Mouse (Mus musculus) testis, adult 2 months (tissue): ENCODE data around the gene Plekhd1. TPM values are rescaled to one million over a fixed set of nuclear protein-coding genes. Genes with fewer than 3 reads are reported as not detected.

Source experiments
- H3K27ac ChIP-seq: fragments of 200-500 bp; 2 replicates; pipeline ENCODE4 v1.5.1; 2012; ENCODE audit warnings: low read depth, low read length; ENCODE audit not compliant: control insufficient read depth, insufficient read depth
- H3K27me3 ChIP-seq: fragments of 200-500 bp; 2 replicates; pipeline ENCODE4 v1.6.1; 2012; ENCODE audit warnings: mild to moderate bottlenecking, low read length, moderate library complexity; ENCODE audit not compliant: control insufficient read depth, insufficient read depth
- H3K36me3 ChIP-seq: fragments of 200-500 bp; 2 replicates; pipeline ENCODE4 v1.6.1; 2012; ENCODE audit warnings: mild to moderate bottlenecking, low read length; ENCODE audit not compliant: control insufficient read depth, insufficient read depth
- H3K4me1 ChIP-seq: fragments of 200-500 bp; 2 replicates; pipeline ENCODE4 v1.6.1; 2012; ENCODE audit warnings: low read length; ENCODE audit not compliant: control insufficient read depth, insufficient read depth
- H3K4me3 ChIP-seq: fragments of 200-500 bp; 2 replicates; pipeline ENCODE4 v1.5.1; 2012; ENCODE audit warnings: low read depth, mild to moderate bottlenecking, low read length, moderate library complexity, mixed read lengths; ENCODE audit not compliant: control insufficient read depth
- CTCF ChIP-seq: fragments of 200-500 bp; IDR thresholded peaks from 2 replicates; pipeline ENCODE4 v1.5.1; 2012; ENCODE audit warnings: low read depth, mild to moderate bottlenecking, inconsistent platforms, low read length, moderate library complexity; ENCODE audit not compliant: control insufficient read depth, insufficient read depth, insufficient replicate concordance
- POLR2A ChIP-seq: fragments of 200-500 bp; IDR thresholded peaks from 2 replicates; pipeline ENCODE4 v1.6.1; 2012; ENCODE audit warnings: low read depth, mild to moderate bottlenecking, inconsistent platforms, low read length, moderate library complexity; ENCODE audit not compliant: control insufficient read depth
- polyA plus RNA-seq: library from polyadenylated mRNA; depleted of rRNA; stranded (reverse); fragments of >200 nt; gene quantifications from 2 replicates; pipeline ENCODE4 v1.2.3, GENCODE M21; 2012

Gene Plekhd1
- polyA plus RNA-seq, 1 experiment, result 7.6 TPM

GRCm38 (mm10) chr12:80684316-80684715 is 8.1 kb upstream of the Plekhd1 start:
- TF ChIP-seq POLR2A (no peak), CTCF (no peak)
- Histone ChIP-seq H3K27me3 (no peaks in the 10 kb centered on the region), H3K4me1 (no peaks in the 10 kb centered on the region), H3K36me3 (no peaks in the 10 kb centered on the region), H3K4me3 (no peak overlapping the region), H3K27ac (no peak overlapping the region)

- TF ChIP-seq CTCF (no peak), POLR2A (no peak)
- peaks cover 9% of the 10 kb centered on the region for H3K4me1 ChIP-seq
- no peak overlapping the region; the same call in 1 of the 2 replicates for H3K27ac ChIP-seq
- no peaks in the 10 kb centered on the region for H3K27me3 ChIP-seq
- no peaks in the 10 kb centered on the region for H3K36me3 ChIP-seq
- H3K4me3 ChIP-seq, result no peak overlapping the region
Measured at GRCm38 (mm10) chr12:80687788-80688211, 4.6 kb upstream of the Plekhd1 start.

- H3K27ac ChIP-seq, result no peak overlapping the region
- TF ChIP-seq CTCF (no peak), POLR2A (no peak)
- no peaks in the 10 kb centered on the region for H3K27me3 ChIP-seq
- no peaks in the 10 kb centered on the region for H3K36me3 ChIP-seq
- peaks cover 14% of the 10 kb centered on the region for H3K4me1 ChIP-seq
- H3K4me3 ChIP-seq, result no peak overlapping the region
Measured at GRCm38 (mm10) chr12:80689696-80690095, 2.7 kb upstream of the Plekhd1 start.

- Histone ChIP-seq H3K27me3 (no peaks in the 10 kb centered on the region), H3K36me3 (no peaks in the 10 kb centered on the region), H3K4me3 (peak overlapping the region; percentile 79), H3K27ac (no peak overlapping the region), H3K4me1 (peaks cover 14% of the 10 kb centered on the region)
- TF ChIP-seq CTCF, result no peak
- TF ChIP-seq POLR2A, result no peak
Measured at GRCm38 (mm10) chr12:80691671-80692091, 710 bp upstream of the Plekhd1 start.

GRCm38 (mm10) chr12:80693700-80694099 is 1.3 kb downstream of the Plekhd1 start:
- H3K27me3 ChIP-seq, result no peaks in the 10 kb centered on the region
- H3K36me3 ChIP-seq, result no peaks in the 10 kb centered on the region
- TF ChIP-seq POLR2A, result no peak
- TF ChIP-seq CTCF, result no peak
- H3K27ac ChIP-seq, result no peak overlapping the region
- H3K4me3 ChIP-seq, result no peak overlapping the region
- peaks cover 14% of the 10 kb centered on the region for H3K4me1 ChIP-seq

GRCm38 (mm10) chr12:80695004-80695403 is 2.6 kb downstream of the Plekhd1 start:
- H3K27ac ChIP-seq, result no peak overlapping the region
- H3K27me3 ChIP-seq, result no peaks in the 10 kb centered on the region
- no peak for TF ChIP-seq CTCF
- no peak for TF ChIP-seq POLR2A
- H3K4me3 ChIP-seq, result no peak overlapping the region
- peaks cover 14% of the 10 kb centered on the region for H3K4me1 ChIP-seq
- no peaks in the 10 kb centered on the region for H3K36me3 ChIP-seq

GRCm38 (mm10) chr12:80698526-80699143 is 6.2 kb downstream of the Plekhd1 start:
- no peak overlapping the region for H3K27ac ChIP-seq
- H3K36me3 ChIP-seq, result no peaks in the 10 kb centered on the region
- no peaks in the 10 kb centered on the region for H3K27me3 ChIP-seq
- no peak overlapping the region for H3K4me3 ChIP-seq
- TF ChIP-seq POLR2A, result no peak
- TF ChIP-seq CTCF, result no peak
- H3K4me1 ChIP-seq, result no peaks in the 10 kb centered on the region

- no peaks in the 10 kb centered on the region for H3K27me3 ChIP-seq
- H3K4me1 ChIP-seq, result no peaks in the 10 kb centered on the region
- TF ChIP-seq CTCF (no peak), POLR2A (no peak)
- no peaks in the 10 kb centered on the region for H3K36me3 ChIP-seq
- H3K4me3 ChIP-seq, result no peak overlapping the region
- no peak overlapping the region for H3K27ac ChIP-seq
Measured at GRCm38 (mm10) chr12:80699144-80699531, 6.7 kb downstream of the Plekhd1 start.

GRCm38 (mm10) chr12:80701332-80701731 is 8.9 kb downstream of the Plekhd1 start:
- no peak for TF ChIP-seq POLR2A
- no peak for TF ChIP-seq CTCF
- Histone ChIP-seq H3K27me3 (no peaks in the 10 kb centered on the region), H3K4me3 (no peak overlapping the region), H3K27ac (no peak overlapping the region), H3K36me3 (no peaks in the 10 kb centered on the region), H3K4me1 (peaks cover 2% of the 10 kb centered on the region; the same call in 1 of the 2 replicates)
